Mouse (Mus musculus) urinary bladder, adult 18-20 months (tissue): ENCODE measurements around the gene Sumo2.
"Not testable (repeated sequence)": the region's sequence is repeated elsewhere in the genome, so short reads cannot be mapped to it uniquely, and the experiment has no call there.

ENCODE experiments used
- DNase-seq, 2 experiments: peaks; one replicate each; pipeline ENCODE4 v3.0.0; 2022; ENCODE audit warnings: low spot score in 2 of 2, mixed read lengths in 2 of 2

The Sumo2 gene

GRCm38 (mm10) chr11:115519581-115519980 is 16.5 kb downstream of the Sumo2 start:
- no peak for DNase-seq

GRCm38 (mm10) chr11:115518693-115519092 is 17.4 kb downstream of the Sumo2 start:
- no peak for DNase-seq

DNA sequence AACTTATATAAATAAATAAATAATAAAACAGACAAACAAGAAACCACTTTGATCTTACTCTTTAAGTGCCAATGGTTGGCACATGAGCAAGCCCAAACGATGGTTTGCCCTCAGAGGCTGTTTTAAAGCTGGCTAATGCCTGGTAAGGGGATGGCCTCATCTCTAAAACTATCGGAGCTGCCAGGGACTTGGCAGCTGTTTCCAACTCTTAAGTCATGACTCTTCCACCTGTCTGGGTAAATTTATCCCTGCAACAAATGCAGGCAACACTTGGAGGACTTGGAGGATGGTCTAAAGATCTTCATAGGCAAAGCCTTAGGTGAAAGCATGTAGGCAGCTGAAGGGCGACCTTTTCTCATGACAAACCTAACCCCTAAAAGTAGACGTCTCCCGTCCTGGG is 19.1 kb downstream of the Sumo2 start:
- DNase-seq = no peak

DNA sequence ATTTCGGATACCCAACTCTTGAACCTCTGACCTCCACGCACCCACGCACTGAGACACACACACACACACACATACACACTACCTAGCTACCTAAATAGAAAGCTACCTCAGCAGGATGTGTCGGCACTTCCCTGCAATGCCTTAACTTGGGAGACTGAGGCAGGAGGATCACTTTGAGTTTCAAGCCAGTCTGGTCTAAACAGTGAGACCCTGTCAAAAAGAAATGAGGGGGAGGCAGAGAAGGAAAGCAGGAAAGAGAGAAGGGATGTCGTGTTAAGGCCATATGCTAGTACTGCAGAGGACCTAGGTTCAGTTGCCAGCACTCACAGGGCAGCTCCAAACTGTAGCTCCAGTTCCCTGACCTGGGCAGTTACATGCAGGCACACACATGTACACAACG is 21.1 kb downstream of the Sumo2 start:
- DNase-seq = no peak

DNA sequence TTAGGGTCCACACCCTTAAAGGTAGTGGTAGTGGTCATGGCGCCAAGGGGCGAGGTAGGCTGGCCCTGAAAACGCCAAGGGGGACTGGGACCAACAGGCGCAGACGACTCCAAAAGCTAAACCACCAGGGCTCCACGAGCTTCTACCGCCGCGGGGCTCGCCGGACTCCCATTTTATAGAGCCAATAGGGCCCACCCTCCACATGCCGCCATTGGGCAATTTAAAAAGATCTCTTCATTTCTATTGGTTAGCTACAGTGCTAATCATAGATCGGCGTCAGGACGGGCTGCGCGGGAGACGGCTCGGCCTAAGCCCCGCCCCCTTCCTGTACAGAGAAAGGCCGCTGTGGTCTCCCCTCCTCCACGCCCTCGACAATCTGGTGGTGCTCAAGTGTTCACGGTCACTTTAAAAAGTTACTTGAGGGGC is 21.8 kb downstream of the Sumo2 start, which contains the start of gene Jpt1:
Gene Jpt1 (minus strand): TSS at position 150 of the 426 bp plus-strand sequence.
- peak; percentile 93 to 94 for DNase-seq

- no peak for DNase-seq
These were observed 22.5 kb downstream of the Sumo2 start for GRCm38 (mm10) chr11:115513271-115514237.

DNA sequence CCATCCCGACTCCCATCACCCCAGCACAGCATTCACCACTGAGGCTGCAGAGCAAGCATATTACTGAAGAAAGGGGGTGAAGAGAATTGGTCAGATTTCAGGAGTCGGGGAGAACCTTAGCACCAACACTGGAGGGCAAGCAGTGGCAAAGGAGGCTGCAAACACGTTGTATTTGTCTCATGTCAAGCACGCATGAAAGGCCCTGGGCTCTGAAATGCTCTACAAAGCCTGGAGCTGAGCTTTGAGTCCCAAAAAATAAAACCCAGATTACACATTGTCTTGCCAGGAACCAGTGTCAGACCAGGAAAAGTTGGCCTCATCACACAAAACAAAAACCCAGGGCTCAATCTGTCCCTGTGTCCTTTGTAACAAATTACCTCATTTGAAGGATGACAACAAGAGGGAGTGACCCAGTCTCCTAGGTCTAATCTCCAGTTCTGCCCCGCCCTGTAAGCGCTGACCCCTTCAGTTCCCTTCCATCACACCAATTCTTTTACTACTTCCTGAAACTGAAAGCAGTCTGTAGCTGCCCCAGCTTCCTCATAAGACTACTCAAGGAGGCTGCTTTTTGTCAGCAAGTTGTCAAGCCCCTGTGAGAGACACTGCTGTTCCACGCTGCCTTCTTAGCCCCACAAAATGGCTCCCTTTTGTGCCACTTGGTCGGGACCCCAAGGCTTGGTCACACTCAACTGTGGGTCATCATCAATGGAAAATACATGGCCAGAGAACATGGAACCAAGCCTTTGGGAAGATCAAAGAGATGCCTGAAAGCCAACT is 23.5 kb downstream of the Sumo2 start:
- DNase-seq = no peak

GRCm38 (mm10) chr11:115512004-115512403 is 24.1 kb downstream of the Sumo2 start:
- DNase-seq = no peak

GRCm38 (mm10) chr11:115511121-115511520 is 25.0 kb downstream of the Sumo2 start:
- no peak for DNase-seq

GRCm38 (mm10) chr11:115510507-115510888 is 25.6 kb downstream of the Sumo2 start:
- no peak for DNase-seq

DNA sequence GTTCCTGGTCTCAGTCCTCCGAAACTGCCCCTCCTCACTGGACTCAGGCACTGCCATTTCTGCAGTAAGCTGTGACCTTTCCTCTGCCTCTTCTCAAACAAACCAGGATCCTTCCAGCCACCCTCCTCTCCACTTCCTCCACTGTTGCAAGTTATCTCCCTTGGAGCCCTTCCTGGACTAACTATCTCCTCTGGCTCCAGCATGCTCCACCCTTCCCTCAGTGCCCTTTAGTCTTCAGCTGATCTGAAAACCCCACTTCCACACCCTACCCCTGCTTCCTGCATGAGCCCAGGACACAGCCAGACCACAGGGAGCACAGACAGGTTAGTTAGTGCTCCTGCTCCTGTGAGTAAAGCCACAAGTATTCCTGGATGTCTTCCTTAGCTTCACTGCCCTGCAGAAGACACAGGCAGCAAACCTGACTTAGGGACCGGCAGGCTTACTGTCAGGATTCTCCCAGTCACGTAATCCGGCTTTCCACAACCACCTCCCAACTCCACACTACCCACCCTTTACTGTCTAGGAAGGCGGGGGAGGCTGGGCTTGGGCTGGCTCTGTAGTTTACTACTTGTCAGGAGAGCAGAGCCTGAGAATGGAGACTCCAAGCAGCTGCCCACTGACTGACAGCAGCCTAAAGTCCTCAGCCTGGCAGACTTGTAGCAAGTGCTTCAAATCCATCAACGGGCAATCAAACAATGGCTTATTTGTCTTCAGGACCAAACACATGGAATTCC is 26.1 kb downstream of the Sumo2 start:
- DNase-seq = no peak

GRCm38 (mm10) chr11:115508061-115508460 is 28.0 kb downstream of the Sumo2 start:
- DNase-seq = no peak

GRCm38 (mm10) chr11:115506586-115506985 is 29.5 kb downstream of the Sumo2 start:
- no peak for DNase-seq

DNA sequence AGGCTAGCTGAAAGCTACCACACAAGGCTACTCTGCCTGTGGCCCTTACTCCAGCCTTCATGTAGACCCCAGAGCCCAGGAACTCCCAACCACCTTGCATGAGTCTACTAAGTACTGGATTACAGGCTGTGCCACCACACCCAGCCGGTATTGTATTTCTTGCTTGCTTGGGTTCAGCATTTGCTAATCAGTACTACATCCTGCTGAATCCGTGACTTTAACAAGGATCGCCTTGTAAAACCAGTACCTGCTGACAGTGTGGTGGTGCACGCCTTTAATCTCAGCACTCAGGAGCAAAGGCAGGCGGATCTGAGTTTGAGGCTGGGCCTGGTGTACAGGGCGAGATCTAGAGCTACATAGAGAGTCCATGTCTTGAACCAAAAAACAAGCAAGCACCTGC is 33.4 kb downstream of the Sumo2 start:
- no peak for DNase-seq

DNA sequence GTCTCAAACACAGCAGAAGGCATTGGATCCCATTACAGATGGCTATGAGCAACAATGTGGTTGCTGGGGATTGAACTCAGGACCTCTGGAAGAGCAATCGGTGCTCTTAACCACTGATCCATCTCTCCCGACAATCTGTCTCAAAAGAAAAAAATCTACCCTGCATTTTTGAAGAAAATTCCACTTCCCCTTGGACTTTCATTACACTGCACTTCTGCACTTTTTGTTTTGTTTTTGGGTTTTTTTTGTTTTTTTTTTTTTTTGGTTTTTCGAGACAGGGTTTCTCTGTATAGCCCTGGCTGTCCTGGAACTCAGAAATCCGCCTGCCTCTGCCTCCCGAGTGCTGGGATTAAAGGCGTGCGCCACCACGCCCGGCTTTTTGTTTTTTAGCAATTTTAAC is 39.5 kb downstream of the Sumo2 start:
- DNase-seq = not testable (repeated sequence)

GRCm38 (mm10) chr11:115492387-115492786 is 43.7 kb downstream of the Sumo2 start:
- no peak for DNase-seq

- DNase-seq = peak; percentile 77 to 85
These were observed 44.6 kb downstream of the Sumo2 start, which contains the start of gene Nt5c for GRCm38 (mm10) chr11:115491356-115492083. TSS of gene Nt5c (minus strand) at chr11:115491862.

- no peak for DNase-seq
These were observed 45.4 kb downstream of the Sumo2 start for GRCm38 (mm10) chr11:115490441-115491355.

GRCm38 (mm10) chr11:115488551-115489104 is 47.4 kb downstream of the Sumo2 start:
- DNase-seq = no peak

DNA sequence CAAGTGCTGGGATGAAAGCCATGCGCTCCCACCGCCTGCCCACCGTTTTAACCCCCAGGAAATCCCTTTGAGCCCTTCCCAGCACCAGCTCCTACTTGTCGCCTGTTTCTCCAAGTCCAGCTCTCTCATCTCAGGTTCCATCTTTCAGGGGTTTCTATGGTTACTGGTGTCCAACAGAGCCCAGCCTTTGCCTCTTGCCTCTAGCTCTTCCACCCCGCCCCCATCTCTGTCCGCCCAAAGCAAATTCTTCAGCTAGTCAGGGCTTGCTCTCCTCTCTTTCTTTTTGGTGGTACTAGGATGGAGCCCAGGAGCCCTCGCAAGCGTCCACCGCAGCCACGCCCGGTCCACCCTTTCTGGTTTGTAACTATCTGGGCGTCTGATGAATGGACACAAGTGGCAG is 50.9 kb downstream of the Sumo2 start:
- DNase-seq = no peak
